Mouse (Mus musculus): ENCODE measurements at regions not wholly inside any gene's neighbourhood (a gene's known extent, or its start where the extent isn't known, plus 50 kb on each side); places are given as distances from the start of the nearest gene placed in this dataset.
"Not testable (repeated sequence)": the region's sequence is repeated elsewhere in the genome, so short reads cannot be mapped to it uniquely, and the experiment has no call there.

DNA sequence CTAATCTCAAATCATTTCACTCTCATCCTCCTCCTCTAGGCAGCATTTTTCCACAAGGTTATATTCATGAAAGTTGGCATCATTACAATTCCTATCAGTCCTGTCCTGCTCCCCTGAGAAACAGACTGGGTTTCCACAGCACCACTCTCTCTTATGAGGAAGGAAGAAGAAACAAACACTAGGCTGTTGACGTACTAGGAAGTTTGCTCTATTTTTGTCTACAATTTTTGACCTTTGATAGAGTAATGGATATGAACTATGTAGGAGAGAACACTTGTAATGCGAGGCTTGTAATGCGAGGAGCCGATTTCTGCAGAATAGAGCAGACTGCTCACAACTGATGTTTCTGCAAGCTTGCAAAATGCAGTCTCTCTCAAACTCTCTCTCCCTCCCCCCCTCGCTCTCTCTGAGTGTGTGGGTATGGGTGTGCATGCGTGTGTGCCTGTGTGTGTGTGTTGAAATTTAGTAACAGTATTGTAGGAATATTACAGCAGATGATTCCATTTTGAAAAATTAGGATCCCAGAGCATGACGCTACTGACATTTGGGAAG lies 247.0 kb upstream of the Klf6 start:
- no peak for DNase-seq

DNA sequence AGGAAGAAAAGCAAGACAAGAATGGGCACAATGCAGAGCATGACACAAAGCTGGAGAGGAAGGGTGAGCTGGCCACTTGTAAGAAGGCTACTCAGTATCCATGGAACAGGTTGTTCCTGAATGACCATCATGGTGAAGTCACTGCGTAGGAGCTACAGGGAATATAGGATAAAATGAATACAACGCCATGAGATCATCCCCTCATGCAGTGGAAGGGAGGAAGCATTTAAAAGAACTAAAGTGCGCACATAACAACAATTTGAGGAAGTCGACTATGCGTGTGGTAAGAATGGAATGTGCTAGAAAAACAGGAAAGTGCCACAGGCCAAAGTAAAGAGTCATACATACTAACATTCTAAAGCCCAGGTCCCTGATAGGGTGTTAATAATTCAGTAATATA lies 246.4 kb upstream of the Klf6 start:
- DNase-seq: no peak

DNA sequence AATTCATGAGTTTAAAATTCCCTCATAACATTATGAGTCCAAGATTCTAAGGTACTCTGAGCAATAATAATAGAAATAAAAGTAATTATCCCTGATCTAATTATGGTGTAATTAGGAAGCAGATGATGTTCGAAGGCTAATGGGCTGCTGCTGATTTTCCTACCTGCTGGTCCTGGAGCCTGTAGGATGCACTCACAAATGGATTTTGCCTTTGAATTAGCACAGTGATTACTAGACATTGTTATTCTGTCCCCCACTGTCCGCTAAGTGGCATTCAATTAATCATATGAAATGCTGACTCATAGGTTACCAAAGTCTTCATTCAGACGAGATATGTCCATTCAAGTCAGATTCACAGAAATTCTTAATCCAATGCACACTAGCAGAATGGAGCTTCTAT lies 246.0 kb upstream of the Klf6 start:
- no peak for DNase-seq

DNA sequence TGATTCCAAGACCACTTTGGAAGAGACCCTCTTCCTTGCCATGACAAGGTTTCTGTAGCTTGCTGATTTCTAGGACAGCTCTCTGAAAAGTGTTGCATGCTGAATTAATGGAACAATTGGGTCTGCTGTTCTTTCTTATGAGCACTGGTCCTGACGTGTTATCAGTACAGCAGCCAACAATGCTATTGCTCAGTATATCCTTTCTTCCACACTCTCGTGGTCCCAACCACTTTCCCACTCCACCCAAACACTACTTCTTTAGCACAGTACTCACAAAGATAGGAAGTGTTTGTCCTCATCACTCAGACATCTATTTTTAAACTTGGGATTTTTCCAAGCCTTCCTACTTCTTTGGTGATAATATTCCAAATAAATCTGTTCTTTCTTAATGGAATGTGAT lies 233.2 kb upstream of the Klf6 start:
- DNase-seq: no peak

DNA sequence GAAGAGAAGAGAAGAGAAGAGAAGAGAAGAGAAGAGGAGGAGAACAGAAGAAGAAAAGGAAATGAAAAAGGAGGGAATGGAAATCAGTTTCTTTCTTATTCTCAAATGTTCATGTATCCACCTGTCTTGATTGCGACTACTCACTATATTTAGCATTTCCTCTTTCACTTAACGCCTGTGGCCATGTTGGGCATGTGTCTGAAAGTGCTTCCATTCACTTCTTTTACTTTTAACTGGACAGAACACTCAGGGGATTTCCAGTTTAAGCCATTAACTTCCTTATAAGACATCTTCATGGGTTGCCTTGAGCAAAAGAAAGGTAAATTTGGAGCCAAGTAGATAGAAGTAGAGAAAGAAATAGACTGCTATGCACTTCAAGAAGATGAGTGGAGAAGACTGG lies 226.3 kb upstream of the Klf6 start:
- no peak for DNase-seq

DNA sequence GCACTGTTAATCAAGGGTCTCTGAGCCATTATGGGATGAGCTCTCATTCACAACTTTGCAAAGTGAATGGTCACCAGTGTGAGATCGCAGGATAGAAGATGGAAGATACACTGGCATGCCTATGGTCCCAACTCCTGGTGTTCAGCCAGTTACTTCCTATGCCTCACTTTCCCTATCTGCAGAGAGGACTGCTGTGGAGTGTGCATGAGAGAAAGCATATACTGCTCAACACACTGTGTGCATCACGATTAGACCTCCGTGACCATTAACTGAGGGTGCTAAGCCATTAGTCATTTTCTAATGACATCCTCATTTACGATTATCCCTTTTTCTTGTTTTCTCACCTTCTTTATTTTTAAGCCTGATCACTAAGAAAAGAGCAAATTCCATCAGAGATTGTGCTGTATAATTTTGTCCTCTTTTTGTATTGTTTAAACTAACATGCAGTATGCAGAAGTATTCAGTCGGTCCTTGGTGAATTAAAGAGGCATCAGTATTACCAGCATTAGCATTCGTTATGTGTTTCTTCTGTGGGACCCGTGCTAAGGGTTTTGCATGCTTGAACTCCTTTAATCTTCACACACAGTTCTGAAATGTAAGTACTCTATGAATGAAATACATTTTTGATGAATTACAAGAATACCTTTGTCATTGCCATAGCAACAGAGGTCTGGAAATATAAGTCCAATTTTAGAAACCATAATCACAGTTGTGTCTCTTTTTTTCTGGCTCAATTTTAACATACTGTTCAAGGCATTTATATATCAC lies 219.4 kb upstream of the Klf6 start:
- no peak for DNase-seq

DNA sequence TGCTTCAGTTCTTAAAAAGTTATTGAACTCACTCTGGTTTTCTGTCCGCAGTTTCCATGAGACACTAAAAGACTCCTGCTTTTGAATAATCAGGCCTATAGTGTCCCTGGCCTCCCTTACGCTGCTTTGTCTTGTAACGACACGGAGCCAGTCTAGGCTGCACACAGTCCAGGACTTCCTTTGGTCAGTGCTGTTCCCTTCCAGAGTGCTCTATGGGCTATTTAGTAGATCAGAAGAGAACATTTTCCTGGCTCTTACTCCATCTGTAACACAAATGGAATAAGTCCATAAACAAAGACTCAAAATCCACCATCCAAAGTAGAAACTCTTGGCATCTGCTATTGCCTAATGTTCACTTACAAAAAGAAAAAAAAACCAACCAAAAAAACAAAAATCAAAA lies 213.0 kb upstream of the Klf6 start:
- no peak for DNase-seq

DNA sequence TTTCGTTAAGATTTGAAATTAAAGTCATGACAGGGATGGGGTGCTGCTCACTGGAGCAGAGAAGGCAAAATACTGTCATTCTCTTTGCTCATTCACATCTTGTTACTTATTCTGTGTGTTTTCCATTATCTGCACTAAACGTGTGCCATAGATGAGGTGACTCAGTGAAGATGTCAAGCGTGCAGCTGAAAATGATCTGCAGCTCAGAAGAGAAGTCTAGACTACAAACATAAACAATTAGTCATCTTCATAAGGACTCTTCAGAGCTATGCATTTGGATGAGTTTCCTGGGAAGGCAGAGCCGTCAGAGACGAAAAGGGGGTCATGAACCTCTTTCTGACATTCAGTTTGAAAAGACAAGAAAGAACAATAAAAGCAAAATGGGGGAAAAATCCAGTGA lies 203.7 kb upstream of the Klf6 start:
- no peak for DNase-seq

DNA sequence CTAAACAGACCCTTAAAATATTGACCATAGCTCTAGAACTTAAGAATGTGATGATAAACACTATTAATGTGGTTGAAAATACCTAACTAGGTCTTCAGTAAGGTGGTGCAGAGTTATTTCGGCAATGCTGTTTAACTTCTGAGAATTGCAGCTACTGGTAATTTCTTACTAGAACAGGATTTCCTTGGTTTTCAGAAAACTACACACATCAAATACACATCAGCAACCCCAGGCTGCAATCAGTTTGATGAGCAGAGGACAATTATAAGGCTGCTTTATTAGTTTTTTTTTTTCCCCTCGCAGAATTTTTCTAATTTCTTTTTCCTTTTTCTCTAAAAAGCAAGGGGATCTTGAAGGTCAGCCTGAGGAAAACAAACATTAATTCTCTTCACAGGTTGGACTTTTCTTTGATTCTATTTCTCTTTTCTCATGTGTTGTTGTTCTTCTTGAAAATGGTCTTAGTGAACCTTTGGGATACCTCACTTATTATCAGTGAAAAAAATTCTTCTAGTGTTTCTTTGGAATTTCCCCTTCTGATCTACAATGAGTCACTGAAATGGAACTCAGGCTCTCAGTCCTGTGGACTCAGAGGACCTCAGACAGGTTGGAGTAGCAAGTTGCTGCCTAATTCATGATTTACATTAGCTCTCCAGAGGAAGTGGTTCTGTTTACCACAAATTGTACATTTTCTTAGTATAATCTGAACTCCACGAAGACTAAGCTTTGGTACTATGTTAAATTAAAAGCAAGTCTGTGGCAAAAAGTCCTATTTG lies 194.9 kb upstream of the Klf6 start:
- DNase-seq: no peak

DNA sequence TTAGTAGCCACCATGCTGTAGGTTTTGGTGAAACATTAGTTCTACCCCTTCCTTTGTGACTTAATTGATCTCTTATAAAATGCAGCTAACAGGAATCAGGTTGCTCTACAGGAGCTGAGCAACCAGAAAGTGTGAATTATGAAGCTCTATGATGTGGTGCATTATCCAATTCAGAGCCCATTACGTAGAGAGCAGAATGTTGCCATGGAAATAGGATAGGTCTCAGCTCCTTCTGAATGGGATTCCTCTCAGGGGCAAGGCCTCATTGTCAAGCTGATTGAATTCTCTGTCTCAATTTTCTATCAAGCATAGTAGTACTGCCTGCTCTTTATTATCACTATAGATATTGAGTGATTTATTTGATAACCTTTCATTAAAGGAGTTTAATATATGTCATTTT lies 185.6 kb upstream of the Klf6 start:
- no peak for DNase-seq

DNA sequence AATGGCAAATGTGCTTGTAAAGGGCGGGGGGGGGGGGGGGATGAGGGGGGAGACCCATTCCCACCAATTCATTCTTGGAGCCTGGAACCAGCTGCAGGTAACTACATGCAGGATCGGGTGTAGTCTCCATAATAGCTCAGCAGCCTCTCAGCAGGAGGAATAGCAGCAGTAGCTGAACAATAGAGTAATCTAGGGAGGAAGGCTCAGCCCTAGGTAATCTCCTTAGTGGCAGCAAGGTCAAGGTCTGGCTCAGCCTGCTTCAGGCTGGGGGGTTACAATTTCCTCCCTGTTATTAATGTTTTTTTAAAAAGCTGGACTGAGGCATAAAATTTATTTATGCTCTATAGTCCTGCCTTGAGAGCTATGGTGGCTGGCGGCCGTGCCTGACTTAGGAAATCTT lies 171.2 kb upstream of the Klf6 start:
- no peak for DNase-seq

DNA sequence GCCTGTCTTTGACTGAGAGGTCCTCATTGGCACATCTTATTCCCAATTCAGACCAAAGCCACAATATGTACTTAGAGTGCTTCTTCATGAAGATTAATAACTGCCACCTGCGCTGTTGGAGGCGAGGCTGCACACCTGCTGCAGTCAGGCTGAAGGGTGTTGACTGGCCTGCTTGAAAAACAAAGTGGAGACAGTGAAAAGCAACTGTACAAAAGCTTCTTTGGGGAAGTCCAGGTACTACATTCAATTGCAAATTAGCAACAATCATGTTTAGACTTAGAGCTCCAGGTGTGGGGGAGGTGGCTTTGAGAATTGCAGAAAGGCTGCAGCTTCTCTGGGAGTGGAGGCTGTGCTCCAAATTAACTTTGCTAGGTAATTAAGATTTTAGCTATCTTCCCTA lies 170.6 kb upstream of the Klf6 start:
- DNase-seq: not testable (repeated sequence)

DNA sequence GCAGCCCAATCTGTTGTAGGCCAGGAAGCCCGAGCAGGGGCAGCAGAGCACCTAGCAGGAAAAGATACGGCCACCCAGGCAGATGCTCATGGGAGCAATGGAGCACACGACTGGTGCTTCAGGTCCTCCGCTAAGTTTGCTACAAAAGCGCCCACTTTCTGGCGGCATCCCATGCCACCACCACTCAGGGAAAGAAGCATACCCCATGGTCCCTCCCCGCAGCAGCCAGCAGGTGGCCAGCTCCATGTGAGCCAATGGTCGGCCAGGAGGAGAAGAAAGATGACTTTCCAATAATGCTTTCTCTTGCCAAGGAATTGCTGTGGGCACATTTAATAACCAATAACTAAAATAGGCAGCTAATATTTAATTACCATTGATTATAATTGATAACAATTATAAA lies 166.7 kb upstream of the Klf6 start:
- no peak for DNase-seq

DNA sequence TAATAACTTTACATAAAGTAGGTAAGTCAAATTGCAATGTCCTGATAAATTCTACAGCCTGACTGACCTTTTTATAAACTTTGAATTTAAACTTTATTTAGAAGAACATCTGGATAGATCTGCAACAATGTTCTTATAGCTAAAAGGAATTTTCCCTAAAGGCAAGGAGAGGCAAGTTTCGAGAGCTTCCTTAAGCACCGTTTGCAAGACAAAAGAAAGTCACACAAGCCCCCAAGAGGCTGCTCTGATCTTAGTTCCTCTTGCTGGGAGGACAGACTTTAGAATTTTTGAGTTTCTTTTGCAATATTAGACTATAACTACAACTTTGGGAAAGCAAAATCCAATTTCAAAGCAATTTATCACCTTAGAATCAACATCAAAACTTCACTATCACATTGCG lies 165.7 kb upstream of the Klf6 start:
- not testable (repeated sequence) for DNase-seq

DNA sequence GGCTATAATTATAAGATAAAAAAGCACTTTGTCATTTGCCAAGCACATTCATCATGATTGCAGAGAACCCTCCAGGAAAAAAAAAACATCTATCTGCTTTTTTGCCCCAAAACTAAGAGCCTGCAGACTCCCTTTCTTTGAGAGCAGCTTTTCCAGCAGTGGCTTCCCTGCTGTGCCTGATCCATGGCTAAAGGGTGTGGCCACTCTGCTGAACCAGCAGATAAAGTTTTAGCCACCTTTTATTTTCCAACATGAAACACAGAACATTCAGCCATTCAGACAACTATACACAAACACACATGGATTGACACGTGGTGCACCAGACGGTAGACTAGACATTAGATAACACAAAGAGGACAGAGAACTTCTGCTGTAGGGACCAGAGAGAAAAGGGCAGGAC lies 164.9 kb upstream of the Klf6 start:
- no peak for DNase-seq

DNA sequence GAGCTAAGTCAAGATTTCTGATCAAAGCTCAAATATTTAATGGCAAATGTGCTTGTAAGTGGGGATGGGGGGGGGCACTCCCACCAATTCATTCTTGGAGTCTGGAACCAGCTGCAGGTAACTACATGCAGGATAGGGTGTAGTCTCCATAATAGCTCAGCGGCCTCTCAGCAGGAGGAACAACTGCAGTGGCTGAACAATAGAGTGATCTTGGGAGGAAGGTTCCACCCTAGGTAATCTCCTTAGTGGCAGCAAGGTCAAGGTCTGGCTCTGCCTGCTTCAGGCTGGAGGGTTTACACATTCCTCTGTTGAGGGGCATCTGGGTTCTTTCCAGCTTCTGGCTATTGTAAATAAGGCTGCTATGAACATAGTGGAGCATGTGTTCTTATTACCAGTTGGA lies 164.0 kb upstream of the Klf6 start:
- DNase-seq: not testable (repeated sequence)

DNA sequence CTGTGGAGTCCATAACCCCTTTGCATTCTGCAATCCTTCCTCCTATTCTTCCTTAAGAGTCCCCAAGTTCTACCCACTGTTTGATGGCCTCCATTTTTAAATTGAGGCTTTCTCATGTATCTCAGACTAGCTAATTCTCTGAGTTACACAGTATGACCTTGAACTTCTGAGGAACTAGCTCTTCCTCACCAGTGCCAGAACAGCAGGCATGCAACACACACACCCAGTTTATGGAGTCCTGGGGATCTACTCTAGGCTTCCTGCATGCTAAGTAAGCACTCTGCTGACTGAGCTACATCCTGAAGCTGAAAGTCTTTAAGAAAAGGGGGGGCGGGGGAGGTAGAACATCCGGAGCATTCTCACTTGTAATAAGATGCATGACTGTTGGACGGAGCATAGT lies 159.2 kb upstream of the Klf6 start:
- no peak for DNase-seq

DNA sequence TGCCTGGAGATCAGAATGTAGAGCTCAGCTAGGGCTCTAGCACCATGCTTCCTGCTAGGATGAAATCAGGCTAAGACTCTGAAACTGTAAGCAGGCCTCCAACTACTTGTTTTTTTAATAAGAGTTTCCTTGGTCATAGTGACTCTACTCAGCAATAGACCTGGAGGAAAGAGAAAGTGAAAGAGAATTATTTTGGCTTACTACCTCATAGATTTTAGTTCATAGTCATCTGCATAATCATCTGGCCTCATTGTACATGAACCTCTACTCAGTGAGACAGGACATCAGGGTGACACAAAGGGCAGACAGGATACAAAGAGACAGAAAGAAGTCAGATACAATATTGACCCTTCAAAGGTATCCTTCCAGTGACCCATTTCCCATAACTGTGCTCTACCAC lies 156.3 kb upstream of the Klf6 start:
- no peak for DNase-seq

DNA sequence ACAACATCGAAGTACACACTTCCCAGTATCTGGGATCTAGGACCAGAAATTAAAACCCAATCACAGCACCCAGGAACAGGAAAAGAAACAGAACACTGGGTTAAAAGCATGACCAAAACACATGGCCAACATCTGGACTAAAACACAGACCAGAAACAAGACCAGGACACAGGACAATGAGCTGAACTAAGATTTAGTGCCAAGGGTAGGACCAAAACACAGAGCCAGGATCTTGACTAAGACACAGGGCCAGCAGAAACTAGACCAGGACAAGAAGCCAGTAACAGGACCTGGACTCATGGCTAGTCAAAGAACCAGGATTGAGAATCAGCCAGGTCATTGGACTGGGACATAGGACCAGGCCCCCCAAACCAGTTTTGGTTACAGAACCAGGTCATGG lies 149.6 kb upstream of the Klf6 start:
- DNase-seq: no peak

DNA sequence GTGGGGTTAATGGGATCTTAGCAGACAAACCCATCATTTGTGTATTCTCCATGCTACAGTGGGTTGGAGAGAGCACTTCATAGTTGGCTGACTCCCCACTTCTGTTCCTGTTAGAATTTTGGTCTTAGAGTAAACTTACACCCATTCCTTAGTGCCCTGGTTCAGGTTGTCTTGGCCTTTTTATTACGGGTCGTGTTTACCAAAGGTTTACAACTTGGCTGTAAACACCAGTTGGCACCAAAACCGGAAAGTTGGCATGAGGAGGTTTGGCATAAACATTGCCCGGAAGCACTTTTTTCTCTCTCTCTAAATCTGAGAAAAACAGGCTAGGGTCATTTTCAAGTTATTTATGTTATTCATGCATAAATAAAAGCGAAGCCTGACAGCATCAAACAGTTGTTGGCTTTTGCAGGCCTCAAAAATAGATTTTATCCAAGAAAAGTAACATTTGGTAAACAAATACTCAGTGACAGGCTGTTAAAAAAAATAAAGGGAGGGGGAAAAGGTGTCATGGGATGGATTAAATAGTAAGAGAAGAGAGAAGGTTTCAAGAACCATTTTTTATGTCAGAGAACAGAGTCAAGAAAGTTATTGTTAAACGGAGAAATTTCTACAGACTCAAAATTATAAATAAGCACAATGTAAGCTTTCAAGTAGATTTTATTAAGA lies 148.0 kb upstream of the Klf6 start:
- peak; percentile 13 for DNase-seq

DNA sequence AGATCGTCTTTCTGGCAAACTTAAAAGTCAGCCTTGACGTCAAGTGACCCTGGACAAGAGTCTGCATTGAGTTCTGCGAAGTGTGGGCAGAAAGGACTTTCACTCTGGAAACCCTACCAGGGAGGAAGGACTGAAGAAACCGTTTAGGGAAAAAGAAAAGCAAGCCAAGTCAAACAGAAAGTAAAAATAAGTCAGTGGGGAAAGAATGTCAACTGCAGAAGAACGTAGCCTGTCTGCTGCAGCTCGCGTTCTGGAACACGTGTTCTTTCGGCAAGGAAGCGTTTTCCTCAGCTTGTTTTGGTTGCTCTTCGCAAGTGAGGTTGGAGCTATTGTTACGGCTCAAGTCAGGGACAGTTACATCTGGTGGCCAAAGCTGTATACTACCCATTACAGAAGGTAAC lies 147.1 kb upstream of the Klf6 start:
- peak; percentile 13 for DNase-seq

DNA sequence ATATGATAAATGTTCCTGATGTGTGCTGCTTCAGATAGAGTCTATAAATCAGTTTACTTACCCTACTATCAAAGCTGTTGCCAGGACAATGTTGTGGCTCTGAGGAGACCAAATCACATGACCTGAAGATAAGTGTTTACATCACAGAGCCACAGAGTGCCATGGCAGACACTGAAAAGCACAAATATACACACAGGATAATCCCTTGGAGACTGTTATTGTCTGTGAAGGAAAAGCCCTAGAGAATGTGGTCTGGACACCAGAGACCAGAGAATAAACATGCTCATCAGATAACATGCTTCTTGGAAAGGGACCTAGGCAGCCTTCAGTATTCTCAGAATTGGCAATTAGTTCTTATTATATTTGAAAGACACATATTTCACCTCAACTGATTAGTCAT lies 146.5 kb upstream of the Klf6 start:
- no peak for DNase-seq

DNA sequence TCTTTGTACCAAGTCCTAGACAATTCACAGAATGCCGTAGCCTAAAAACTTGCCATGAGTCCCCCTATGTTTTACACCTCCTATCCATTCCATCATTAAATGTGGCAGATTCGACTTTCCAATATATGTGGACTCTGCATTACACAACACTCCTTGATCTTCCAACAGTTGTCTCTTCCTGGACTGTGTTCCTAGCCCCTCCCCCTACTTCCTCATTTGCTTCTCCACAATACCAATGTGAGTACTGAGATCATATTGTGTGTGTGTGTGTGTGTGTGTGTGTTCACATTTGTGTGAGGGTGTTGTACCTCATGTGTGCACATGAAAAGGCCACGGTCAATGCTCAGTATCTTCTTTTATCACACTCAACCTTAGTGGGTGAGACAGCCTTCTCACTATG lies 144.5 kb upstream of the Klf6 start:
- DNase-seq: no peak
